Mouse (Mus musculus) adrenal gland, postnatal 10 days (tissue): ENCODE measurements around the gene Olfr697. TPM values are rescaled to one million over a fixed set of nuclear protein-coding genes. Genes with fewer than 3 reads are reported as not detected.
"Not testable (repeated sequence)": the region's sequence is repeated elsewhere in the genome, so short reads cannot be mapped to it uniquely, and the experiment has no call there.

Source experiments
- DNase-seq: peaks from one replicate; pipeline ENCODE4 v3.0.0; 2021; ENCODE audit warnings: mixed read lengths
- long read RNA-seq, 2 experiments: library from polyadenylated mRNA; stranded (forward); transcript quantifications; one replicate each; pipeline ENCODE4 v2.0.0; 2021
- total RNA-seq, 2 experiments: library from RNA; stranded (reverse); gene quantifications; 2 replicates each; pipeline ENCODE4 v1.2.3; 2021

Gene Olfr697
- total RNA-seq, result not detected
- long read RNA-seq, experiment 1, result 0 reads
- long read RNA-seq, experiment 2, result 0 reads

GRCm38 (mm10) chr7:106742343-106742742, at the start of gene Olfr697:
Gene Olfr697 (minus strand): TSS chr7:106742443.
- DNase-seq, result no peak

- DNase-seq, result no peak
These were observed 46.1 kb upstream of the Olfr697 start for GRCm38 (mm10) chr7:106788330-106788729.

- DNase-seq, result not testable (repeated sequence)
These were observed 18.8 kb upstream of the Olfr697 start for GRCm38 (mm10) chr7:106761008-106761407.

GRCm38 (mm10) chr7:106758800-106759199, 16.6 kb upstream of the Olfr697 start:
- DNase-seq, result no peak

- DNase-seq, result no peak
These were observed 13.1 kb upstream of the Olfr697 start, which contains the start of gene Olfr698 for GRCm38 (mm10) chr7:106755297-106755696. Gene Olfr698 (minus strand): TSS chr7:106755397.

- DNase-seq, result no peak
These were observed 3.6 kb upstream of the Olfr697 start for GRCm38 (mm10) chr7:106745811-106746210.

- no peak for DNase-seq
These were observed 5.2 kb downstream of the Olfr697 start for GRCm38 (mm10) chr7:106737028-106737427.

- DNase-seq, result no peak
These were observed 8.5 kb downstream of the Olfr697 start for GRCm38 (mm10) chr7:106733717-106734116.

GRCm38 (mm10) chr7:106725654-106726053, 16.6 kb downstream of the Olfr697 start:
- DNase-seq, result not testable (repeated sequence)

- no peak for DNase-seq
These were observed 25.9 kb downstream of the Olfr697 start, which contains the start of gene Olfr695 for GRCm38 (mm10) chr7:106716296-106716695. Gene Olfr695 (minus strand): TSS chr7:106716396.

GRCm38 (mm10) chr7:106711463-106711862, 30.8 kb downstream of the Olfr697 start:
- no peak for DNase-seq

- DNase-seq, result not testable (repeated sequence)
These were observed 34.5 kb downstream of the Olfr697 start for GRCm38 (mm10) chr7:106707705-106708104.

- no peak for DNase-seq
These were observed 45.4 kb downstream of the Olfr697 start for GRCm38 (mm10) chr7:106696891-106697290.

- no peak for DNase-seq
These were observed 49.3 kb downstream of the Olfr697 start for GRCm38 (mm10) chr7:106692976-106693375.

GRCm38 (mm10) chr7:106691714-106692113, 50.5 kb downstream of the Olfr697 start, which contains the start of gene Olfr694:
Gene Olfr694 (minus strand): TSS chr7:106691814.
- DNase-seq, result no peak

Other genes with a start within 250 kb of the Olfr697 start
- gene Olfr693, start 61.9 kb downstream of the Olfr697 start, total RNA-seq, result not detected
- gene Olfr694, start 50.6 kb downstream of the Olfr697 start, total RNA-seq, result not detected
- not detected for gene Olfr695, start 26.0 kb downstream of the Olfr697 start, total RNA-seq
- not detected for gene Olfr698, start 13.0 kb upstream of the Olfr697 start, total RNA-seq
- gene Olfr699, start 50.8 kb upstream of the Olfr697 start, total RNA-seq, result not detected
- gene Olfr700, start 66.4 kb upstream of the Olfr697 start, total RNA-seq, result not detected
- not detected for gene Olfr701, start 71.7 kb upstream of the Olfr697 start, total RNA-seq
- not detected for gene Olfr702, start 91.5 kb upstream of the Olfr697 start, total RNA-seq
- gene Olfr703, start 100.9 kb upstream of the Olfr697 start, total RNA-seq, result not detected
- not detected for gene Olfr704, start 120.7 kb upstream of the Olfr697 start, total RNA-seq
- gene Olfr705, start 134.4 kb upstream of the Olfr697 start, total RNA-seq, result not detected
- not detected for gene Olfr706, start 145.7 kb upstream of the Olfr697 start, total RNA-seq
- not detected for gene Olfr707, start 158.8 kb upstream of the Olfr697 start, total RNA-seq
- not detected for gene Olfr1532-ps1, start 165.6 kb upstream of the Olfr697 start, total RNA-seq
- under 1 TPM in 1 of 2 experiments, not detected in 1; 0.09 TPM for gene Olfr709-ps1, start 189.8 kb upstream of the Olfr697 start, total RNA-seq
- gene Olfr710, start 205.9 kb upstream of the Olfr697 start, total RNA-seq, result not detected
- gene Olfr6, start 221.5 kb upstream of the Olfr697 start, total RNA-seq, result under 1 TPM in 1 of 2 experiments, not detected in 1; 0.21 TPM
- gene Olfr711, start 233.0 kb upstream of the Olfr697 start, total RNA-seq, result not detected